Mouse (Mus musculus) spleen, postnatal 4 days (tissue): Measurements from ENCODE around the gene Olfr474.
"Not testable (repeated sequence)": the region's sequence is repeated elsewhere in the genome, so short reads cannot be mapped to it uniquely, and the experiment has no call there.

Experiments used
- DNase-seq, 2 experiments: peaks; one replicate each; pipeline ENCODE4 v3.0.0; 2022; ENCODE audit warnings: low spot score in 2 of 2

Gene Olfr474

GRCm38 (mm10) chr7:107954343-107954742 lies at the start of gene Olfr474:
TSS of gene Olfr474 (plus strand) at chr7:107954643.
- DNase-seq: no peak

GRCm38 (mm10) chr7:107930146-107930545 lies 24.3 kb upstream of the Olfr474 start, which contains the start of gene Olfr473:
TSS of gene Olfr473 (plus strand) at chr7:107930446.
- DNase-seq: no peak

GRCm38 (mm10) chr7:107952539-107952938 lies 1.9 kb upstream of the Olfr474 start:
- not testable (repeated sequence) for DNase-seq

- no peak for DNase-seq
These were observed 10.1 kb downstream of the Olfr474 start, which contains the start of gene Olfr476 for GRCm38 (mm10) chr7:107964503-107964902. TSS of gene Olfr476 (plus strand) at chr7:107964803.

- DNase-seq: no peak
These were observed 31.9 kb downstream of the Olfr474 start, which contains the start of gene Olfr477 for GRCm38 (mm10) chr7:107986393-107986792. TSS of gene Olfr477 (plus strand) at chr7:107986693.
